Mouse (Mus musculus): Measurements from ENCODE around the gene Rhox6. TPM values are rescaled to one million over a fixed set of nuclear protein-coding genes. Genes with fewer than 3 reads are reported as not detected.
"Not testable (repeated sequence)": the region's sequence is repeated elsewhere in the genome, so short reads cannot be mapped to it uniquely, and the experiment has no call there.

The Rhox6 gene
- total RNA-seq (2022), result not detected

DNA sequence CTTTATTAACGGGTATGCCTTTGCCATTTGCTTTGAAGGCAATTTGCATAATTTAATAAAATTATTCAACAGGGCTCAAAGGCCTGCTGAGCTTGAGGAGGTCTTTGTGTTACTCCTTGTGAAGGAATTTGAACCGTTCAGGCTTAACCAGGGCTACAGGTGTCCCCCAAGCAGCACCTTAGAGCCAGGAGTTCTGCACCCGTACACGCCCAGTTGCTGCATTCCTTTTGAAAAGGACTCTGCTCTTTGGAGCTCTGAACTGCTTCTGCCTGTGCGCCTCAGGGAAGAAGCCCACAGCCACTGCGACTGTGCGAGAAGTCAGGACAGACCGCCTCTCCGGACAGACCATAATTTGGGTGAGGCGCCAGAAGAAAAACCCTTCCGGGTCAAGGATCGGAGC lies at the start of gene Rhox6:
Rhox6 (plus strand) TSS at position 301 of the 400 bp plus-strand sequence.
- DNase-seq (ENCODE audit: low spot score in 2 of 2), result not testable (repeated sequence)

DNA sequence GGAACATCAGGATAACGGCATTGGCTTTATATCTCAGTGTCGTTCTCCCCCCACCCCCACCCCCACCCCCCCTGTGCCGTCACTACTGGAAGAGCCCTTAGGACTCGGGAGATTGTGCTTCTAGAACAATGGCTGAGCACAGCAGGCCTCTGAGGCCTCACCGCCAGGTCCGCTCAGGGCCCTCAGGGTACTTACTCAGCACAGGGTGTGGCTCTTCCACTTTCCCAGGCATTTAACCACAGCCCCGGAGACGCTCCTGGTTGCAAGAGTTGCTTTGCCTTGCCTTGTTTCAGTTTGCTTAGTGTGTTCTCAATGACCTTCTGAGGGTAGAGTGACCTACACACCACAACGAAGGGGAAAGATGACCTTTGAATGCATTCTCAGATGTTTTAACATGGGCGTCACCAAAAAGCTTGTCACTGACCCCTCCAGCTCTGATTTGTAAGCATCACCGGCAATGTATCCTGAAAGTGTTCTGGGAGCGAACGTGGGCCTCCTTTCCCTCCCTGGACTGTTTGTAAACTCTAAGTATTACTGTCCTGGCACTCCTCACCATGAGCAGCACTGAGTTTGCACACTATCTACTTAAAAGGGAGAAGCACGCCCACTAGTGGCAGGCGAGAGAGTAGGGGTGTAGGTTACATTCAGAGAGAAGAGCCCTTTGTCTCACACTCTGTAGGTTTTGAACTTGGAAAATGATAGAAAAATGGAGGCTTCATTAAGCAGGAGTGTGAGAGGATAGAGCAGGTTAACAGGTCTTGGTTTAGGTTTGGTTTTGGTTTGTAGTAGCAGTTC lies 19.2 kb upstream of the Rhox6 start:
- no peak for DNase-seq (ENCODE audit: low spot score in 2 of 2)

DNA sequence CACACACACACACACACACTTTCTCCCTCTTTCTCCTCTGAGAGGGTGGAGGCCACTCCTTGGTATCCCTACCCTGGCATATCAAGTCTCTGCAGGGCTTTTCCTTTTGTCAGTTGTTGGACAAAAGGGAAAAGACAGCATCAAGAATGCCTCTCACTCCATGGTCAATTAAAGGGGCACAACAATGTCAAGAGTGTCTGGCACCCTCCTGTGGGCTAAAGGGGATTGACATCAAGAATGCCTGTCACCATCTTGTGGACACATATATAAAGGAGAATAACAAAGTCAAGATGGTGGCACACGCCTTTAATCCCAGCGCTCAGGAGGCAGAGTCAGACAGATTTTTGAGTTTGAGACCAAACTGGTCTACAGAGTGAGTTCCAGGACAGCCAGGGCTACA lies 17.3 kb upstream of the Rhox6 start:
- DNase-seq (ENCODE audit: low spot score in 2 of 2), result no peak

DNA sequence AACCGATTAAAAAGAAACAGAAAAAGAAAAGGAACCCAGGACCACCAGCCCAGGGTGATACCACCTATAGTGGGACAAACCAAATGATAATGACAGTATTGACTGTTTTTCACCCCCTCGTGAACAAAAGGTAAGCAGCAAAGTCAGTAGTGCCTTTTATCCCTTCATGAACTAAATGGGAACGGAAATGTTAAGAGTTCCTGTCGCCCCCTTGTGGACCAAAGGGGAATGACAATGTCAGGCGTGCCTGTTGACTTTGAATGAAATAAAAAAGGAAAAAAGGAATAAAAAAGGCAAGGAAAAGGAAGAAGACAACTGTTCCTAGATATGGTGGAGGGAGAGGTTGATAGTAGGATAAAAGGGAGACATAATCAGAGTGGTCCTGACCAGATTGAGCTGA lies 15.5 kb upstream of the Rhox6 start:
- peak in 1 of 2 experiments; percentile 4 for DNase-seq (ENCODE audit: low spot score in 2 of 2)

DNA sequence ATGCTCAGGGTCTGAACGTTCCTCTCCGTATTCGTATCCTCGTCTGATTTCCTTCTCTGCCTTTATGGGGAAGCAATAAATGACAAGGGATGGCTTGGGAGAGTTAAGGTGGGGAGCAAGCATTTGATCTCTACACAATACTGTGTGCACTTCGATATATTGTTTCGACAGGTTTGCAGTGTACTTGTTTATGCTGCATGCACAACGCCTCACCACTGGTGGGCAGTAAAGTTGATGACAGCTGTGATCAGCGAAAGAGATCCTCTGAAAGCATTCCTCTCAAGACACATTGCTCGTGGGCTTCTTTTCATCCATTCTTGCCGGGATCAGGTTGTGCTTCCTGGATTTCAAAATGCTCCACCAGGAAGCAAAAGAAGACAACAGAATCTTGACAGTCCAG lies 11.0 kb upstream of the Rhox6 start:
- no peak for DNase-seq (ENCODE audit: low spot score in 2 of 2)

DNA sequence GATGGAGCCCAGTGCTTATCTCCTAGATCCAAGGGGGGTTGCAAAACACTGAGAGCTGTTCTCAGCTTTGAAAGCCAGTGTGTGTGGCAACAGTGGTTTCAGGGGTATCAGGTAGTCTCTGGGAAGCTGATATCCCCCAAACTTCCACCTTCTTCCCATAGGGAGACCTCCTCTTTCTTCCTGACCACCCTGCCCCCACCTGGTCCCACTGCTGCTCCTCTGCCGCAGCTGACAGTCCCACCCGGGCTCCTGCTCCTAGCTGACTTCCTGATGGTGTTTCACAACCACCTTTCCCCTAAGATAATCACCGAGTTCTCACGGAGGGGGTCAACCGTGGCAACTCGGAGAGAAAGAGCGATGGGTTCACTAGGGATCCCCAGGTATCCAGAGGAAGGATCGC lies 4.7 kb downstream of the Rhox6 start, which contains the start of gene Rhox7a:
Rhox7a (plus strand) TSS at position 301 of the 400 bp plus-strand sequence.
- not testable (repeated sequence) for DNase-seq (ENCODE audit: low spot score in 2 of 2)

GRCm38 (mm10) chrX:37871641-37872040 lies 44.9 kb downstream of the Rhox6 start:
- no peak for DNase-seq (ENCODE audit: low spot score in 2 of 2)

GRCm38 (mm10) chrX:37878844-37879243 lies 52.1 kb downstream of the Rhox6 start, which contains the start of gene Rhox8:
Rhox8 (minus strand) TSS chrX:37878944.
- no peak for DNase-seq (ENCODE audit: low spot score in 2 of 2)

Other genes with a start within 250 kb of the Rhox6 start
- not detected for gene Rhox3f, start 245.9 kb upstream of the Rhox6 start, total RNA-seq (2022)
- gene Rhox4f, start 219.2 kb upstream of the Rhox6 start, total RNA-seq (2022), result not detected
- not detected for gene Rhox3g, start 198.3 kb upstream of the Rhox6 start, total RNA-seq (2022)
- gene Rhox2g, start 183.4 kb upstream of the Rhox6 start, total RNA-seq (2022), result not detected
- not detected for gene Rhox4g, start 175.6 kb upstream of the Rhox6 start, total RNA-seq (2022)
- gene Rhox3h, start 158.1 kb upstream of the Rhox6 start, total RNA-seq (2022), result not detected
- not detected for gene Rhox2h, start 153.6 kb upstream of the Rhox6 start, total RNA-seq (2022)
- not detected for gene Rhox5, start 22.1 kb upstream of the Rhox6 start, total RNA-seq (2022)
- not detected for gene Rhox7a, start 4.8 kb downstream of the Rhox6 start, total RNA-seq (2022)
- gene Rhox8, start 52.0 kb downstream of the Rhox6 start, total RNA-seq (2022), result not detected
- not detected for gene Rhox7b, start 70.3 kb downstream of the Rhox6 start, total RNA-seq (2022)
- not detected for gene Rhox9, start 74.9 kb downstream of the Rhox6 start, total RNA-seq (2022)
- not detected for gene Btg1-ps1, start 191.9 kb downstream of the Rhox6 start, total RNA-seq (2022)
- not detected for gene Btg1-ps2, start 216.2 kb downstream of the Rhox6 start, total RNA-seq (2022)
- gene Rhox10, start 239.6 kb downstream of the Rhox6 start, total RNA-seq (2022), result not detected

All from gastrocnemius, adult 8-10 months (tissue).